Mouse (Mus musculus) thymus, postnatal 4 days (tissue): Measurements from ENCODE around the gene Gm20937.
"Not testable (repeated sequence)": the region's sequence is repeated elsewhere in the genome, so short reads cannot be mapped to it uniquely, and the experiment has no call there.

ENCODE experiments used
- DNase-seq: peaks from one replicate; pipeline ENCODE4 v3.0.0; 2021

The Gm20937 gene

DNA sequence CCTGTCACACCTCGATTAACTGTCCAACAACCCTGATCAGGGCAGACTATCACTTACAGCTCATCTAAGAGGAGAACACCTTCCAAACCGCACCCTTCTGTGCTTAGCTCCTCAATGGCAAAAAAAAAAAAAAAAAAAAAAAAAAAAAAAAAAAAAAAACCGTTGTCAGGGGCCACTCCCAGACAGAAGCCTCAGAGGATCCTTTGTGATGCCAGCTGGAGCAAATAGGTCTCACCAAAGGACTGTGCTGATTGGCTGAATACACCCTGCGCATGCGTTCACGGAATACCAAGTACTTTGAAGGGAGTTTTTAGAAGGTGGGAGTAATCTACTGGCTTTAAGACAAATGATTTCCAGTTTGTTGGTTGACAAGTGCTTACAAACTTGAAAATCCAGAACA lies at the start of gene Gm20937:
Gene Gm20937 (minus strand): TSS at position 101 of the 400 bp plus-strand sequence.
- DNase-seq, result not testable (repeated sequence)
